Mouse (Mus musculus) intestine, embryonic 16.5 days (tissue): ENCODE measurements at regions not wholly inside any gene's neighbourhood (a gene's known extent, or its start where the extent isn't known, plus 50 kb on each side); places are given as distances from the start of the nearest gene placed in this dataset.
"Not testable (repeated sequence)": the region's sequence is repeated elsewhere in the genome, so short reads cannot be mapped to it uniquely, and the experiment has no call there.

Experiments used
- ATAC-seq: fragments of 200-750 bp; cut with Nextera tagmentation; 2 replicates; pipeline ENCODE4 v1.8.0; 2017; ENCODE audit warnings: moderate TSS enrichment, moderate library complexity
- H3K27ac ChIP-seq: fragments of 300-500 bp; sonication (generic); 2 replicates; pipeline ENCODE4 v1.5.1; 2014; ENCODE audit warnings: mild to moderate bottlenecking, low read length
- H3K27me3 ChIP-seq: fragments of 300-500 bp; sonication (generic); replicated peaks from 2 replicates; pipeline ENCODE4 v1.6.1; 2014; ENCODE audit warnings: low read length, control low read depth, mixed read lengths; ENCODE audit not compliant: control insufficient read depth, insufficient read depth
- H3K36me3 ChIP-seq: fragments of 300-500 bp; sonication (generic); 2 replicates; pipeline ENCODE4 v1.6.1; 2014; ENCODE audit warnings: low read length, control low read depth; ENCODE audit not compliant: control insufficient read depth, insufficient read depth
- H3K4me1 ChIP-seq: fragments of 300-500 bp; sonication (generic); 2 replicates; pipeline ENCODE4 v1.6.1; 2014; ENCODE audit warnings: low read length, control low read depth, mixed read lengths; ENCODE audit not compliant: control insufficient read depth, insufficient read depth
- H3K4me2 ChIP-seq: fragments of 300-500 bp; sonication (generic); 2 replicates; pipeline ENCODE4 v1.6.1; 2014; ENCODE audit warnings: low read depth, low read length, control low read depth
- H3K4me3 ChIP-seq: fragments of 300-500 bp; sonication (generic); 2 replicates; pipeline ENCODE4 v1.5.1; 2014; ENCODE audit warnings: mild to moderate bottlenecking, low read length
- H3K9ac ChIP-seq: fragments of 300-500 bp; sonication (generic); 2 replicates; pipeline ENCODE4 v1.6.1; 2014; ENCODE audit warnings: low read depth, low read length
- H3K9me3 ChIP-seq: fragments of 300-500 bp; sonication (generic); 2 replicates; pipeline ENCODE4 v1.6.1; 2016; ENCODE audit warnings: low read length, control low read depth; ENCODE audit not compliant: control insufficient read depth
- WGBS: fragments of 180-500 bp; shearing (Covaris S2); extraction: QIAGEN DNeasy Blood & Tissue Kit; methylation state at CpG from one replicate; pipeline ENCODE4 v1.1.7; 2014; 5-methylcytosine and 5-hydroxymethylcytosine counted together

DNA sequence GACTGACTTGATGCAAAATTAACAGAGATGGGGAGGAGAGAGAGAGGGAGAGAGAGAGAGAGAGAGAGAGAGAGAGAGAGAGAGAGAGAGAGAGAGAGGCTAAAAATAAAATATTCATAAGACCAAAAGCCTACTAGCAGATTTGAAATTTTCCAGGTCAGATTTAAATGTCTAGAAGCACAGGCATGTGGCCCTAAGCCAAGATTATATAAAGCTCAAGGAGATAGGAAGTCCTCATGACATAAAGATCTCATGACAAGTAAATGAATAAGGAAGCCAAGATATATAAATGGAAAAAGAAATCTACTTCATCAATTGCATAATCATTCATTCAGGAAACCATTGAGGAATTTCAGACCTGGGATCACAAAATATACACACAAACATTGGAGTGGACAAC, 311.9 kb upstream of the Cypt12 start:
- Histone ChIP-seq H3K36me3 (no peaks in the 10 kb centered on the region), H3K4me1 (no peaks in the 10 kb centered on the region), H3K27me3 (no peaks in the 10 kb centered on the region), H3K9ac (no peak overlapping the region), H3K27ac (no peak overlapping the region), H3K4me3 (no peak overlapping the region), H3K9me3 (no peaks in the 10 kb centered on the region), H3K4me2 (no peak overlapping the region)
- ATAC-seq, result no peak

DNA sequence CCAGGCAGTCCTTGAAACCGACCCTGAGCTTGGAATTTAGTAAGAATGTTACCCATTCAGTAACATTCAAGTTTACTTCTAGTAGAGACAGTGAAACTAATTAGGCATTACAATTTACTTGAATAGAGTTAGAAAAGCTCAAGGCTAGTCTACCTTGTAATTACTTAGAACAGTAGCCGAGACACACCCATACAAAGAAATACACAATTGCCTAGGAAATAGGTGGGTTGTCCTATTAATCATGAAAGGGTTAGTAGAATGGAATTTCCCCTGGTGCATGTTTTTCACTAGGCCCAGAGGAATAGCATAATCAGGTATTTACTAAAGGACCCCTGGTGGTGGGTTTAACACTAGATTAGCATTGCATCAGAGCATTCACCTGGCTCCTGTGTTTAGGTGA, 288.2 kb upstream of the Cypt12 start:
- not testable (repeated sequence) for H3K9me3 ChIP-seq, H3K4me2 ChIP-seq, H3K36me3 ChIP-seq, H3K4me3 ChIP-seq, ATAC-seq, H3K27ac ChIP-seq, H3K9ac ChIP-seq, H3K27me3 ChIP-seq, H3K4me1 ChIP-seq
- WGBS, result 91% methylated on average over 2 of the region's 2 CpGs

DNA sequence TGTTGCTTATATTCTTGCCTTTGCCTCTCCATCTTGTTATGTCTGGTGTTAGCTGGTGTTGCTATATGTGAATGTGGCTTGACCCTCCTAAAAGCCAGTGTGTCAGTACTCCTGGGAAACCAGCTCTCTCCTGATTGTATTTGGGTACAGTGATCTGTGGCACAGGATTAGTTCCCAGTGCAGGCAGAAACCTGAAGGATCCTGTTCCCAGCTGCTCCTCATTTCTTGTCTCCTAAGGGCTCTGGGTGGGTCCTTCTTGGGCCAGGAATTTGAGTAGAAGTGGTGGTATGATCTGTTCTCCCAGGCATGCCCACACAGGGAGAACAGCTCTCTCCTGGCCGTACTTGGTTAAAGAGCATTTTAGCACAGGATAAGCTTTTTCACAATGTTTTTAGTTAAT, 286.2 kb upstream of the Cypt12 start:
- Histone ChIP-seq H3K27me3 (no peaks in the 10 kb centered on the region), H3K4me3 (no peak overlapping the region), H3K9ac (no peak overlapping the region), H3K27ac (no peak overlapping the region), H3K36me3 (no peaks in the 10 kb centered on the region), H3K9me3 (no peaks in the 10 kb centered on the region), H3K4me1 (no peaks in the 10 kb centered on the region), H3K4me2 (no peak overlapping the region)
- ATAC-seq, result no peak
- 90% methylated on average over 1 of the region's 1 CpGs for WGBS

DNA sequence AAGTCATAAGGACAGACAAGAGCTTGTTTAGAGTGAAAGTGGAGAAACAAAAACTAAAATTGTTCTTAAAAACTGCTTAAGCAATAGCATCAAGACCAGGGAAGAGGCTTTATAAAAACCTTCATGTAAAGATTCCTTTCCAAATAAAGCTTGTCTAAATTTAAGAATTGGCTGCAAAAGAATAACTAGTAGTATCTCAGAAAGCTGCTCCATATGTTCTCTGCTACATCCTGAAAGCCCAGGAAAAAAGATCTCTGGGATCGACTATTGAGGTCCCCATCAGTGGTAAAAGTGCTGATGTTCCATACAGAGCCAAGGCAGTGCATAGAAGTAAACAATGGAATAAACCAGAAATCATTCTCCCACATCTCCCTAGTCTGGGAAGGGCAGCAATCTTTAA, 281.2 kb upstream of the Cypt12 start:
- no peak overlapping the region for H3K27ac ChIP-seq
- H3K36me3 ChIP-seq, result no peaks in the 10 kb centered on the region
- no peaks in the 10 kb centered on the region for H3K9me3 ChIP-seq
- ATAC-seq, result no peak
- WGBS, result 81% methylated on average over 1 of the region's 1 CpGs
- no peak overlapping the region for H3K4me3 ChIP-seq
- H3K27me3 ChIP-seq, result no peaks in the 10 kb centered on the region
- no peak overlapping the region for H3K9ac ChIP-seq
- H3K4me2 ChIP-seq, result no peak overlapping the region
- no peaks in the 10 kb centered on the region for H3K4me1 ChIP-seq

DNA sequence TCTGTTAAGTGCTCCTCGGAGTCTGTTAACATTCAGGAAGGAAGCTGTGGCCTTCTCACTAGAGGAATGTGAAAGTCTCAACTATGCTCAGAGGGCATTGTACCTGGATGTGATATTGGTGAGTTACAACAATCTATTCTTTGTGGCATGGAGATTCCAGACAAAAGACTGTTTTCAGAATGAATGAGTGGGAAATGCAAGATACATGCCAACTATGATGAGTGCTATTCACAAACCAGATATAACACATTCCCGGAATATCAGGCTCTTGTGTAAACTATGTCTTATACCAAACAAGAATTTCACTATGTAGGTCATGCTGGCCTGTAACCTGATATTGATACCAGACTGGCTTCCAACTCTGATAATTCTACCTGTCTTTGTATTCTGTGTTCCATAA, 279.4 kb upstream of the Cypt12 start:
- no peak overlapping the region for H3K9ac ChIP-seq
- no peaks in the 10 kb centered on the region for H3K4me1 ChIP-seq
- no peaks in the 10 kb centered on the region for H3K27me3 ChIP-seq
- no peak for ATAC-seq
- no peaks in the 10 kb centered on the region for H3K36me3 ChIP-seq
- no peak overlapping the region for H3K27ac ChIP-seq
- H3K9me3 ChIP-seq, result no peaks in the 10 kb centered on the region
- 81% methylated on average over 2 of the region's 2 CpGs for WGBS
- H3K4me2 ChIP-seq, result no peak overlapping the region
- H3K4me3 ChIP-seq, result no peak overlapping the region
